Mouse (Mus musculus) cerebellum, postnatal 25 days (tissue): Measurements from ENCODE around the gene Scg3.
"Not testable (repeated sequence)": the region's sequence is repeated elsewhere in the genome, so short reads cannot be mapped to it uniquely, and the experiment has no call there.

Experiments
- DNase-seq, 2 experiments: peaks; one replicate each; pipeline ENCODE4 v3.0.0; 2021; ENCODE audit warnings: mixed read lengths in 2 of 2

The Scg3 gene

DNA sequence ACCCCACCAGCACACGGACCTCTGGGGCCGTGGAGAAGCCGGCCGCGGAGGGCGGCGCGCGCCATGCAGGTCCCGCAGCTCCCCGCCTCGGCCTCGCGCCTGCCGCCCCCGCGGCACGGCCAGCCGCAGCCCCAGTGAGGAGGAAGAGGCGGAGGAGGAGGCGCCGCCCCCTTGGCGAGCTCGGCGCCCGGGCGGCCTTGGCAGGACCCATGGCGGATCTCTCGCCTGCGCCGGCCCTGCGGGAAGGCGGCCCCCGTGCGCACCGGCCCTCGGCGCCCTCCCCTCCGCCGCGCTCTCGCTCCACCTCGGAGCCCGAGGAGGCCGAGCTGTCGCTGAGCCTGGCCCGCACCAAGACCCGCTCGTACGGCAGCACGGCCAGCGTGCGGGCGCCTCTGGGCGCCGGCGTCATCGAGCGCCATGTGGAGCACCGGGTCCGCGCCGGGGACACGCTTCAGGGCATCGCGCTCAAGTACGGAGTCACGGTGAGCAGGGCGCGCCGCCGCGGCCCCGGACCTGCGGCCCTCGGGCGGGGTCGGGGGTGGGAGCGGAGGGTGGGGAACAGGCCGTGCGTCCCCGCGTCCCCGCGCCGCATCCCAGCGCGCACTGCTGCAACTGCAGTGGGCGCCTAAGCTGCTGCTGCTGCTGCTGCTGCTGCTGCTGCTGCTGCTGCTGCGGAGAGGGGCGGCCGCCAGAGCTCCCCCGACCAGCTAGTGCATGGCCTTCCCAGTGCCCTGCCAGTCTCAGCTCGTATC, 58.1 kb downstream of the Scg3 start, which contains the start of gene Lysmd2:
Gene Lysmd2, plus strand, starts transcription at position 186 of the 752 bp plus-strand sequence.
- DNase-seq: peak; percentile 89 to 90

DNA sequence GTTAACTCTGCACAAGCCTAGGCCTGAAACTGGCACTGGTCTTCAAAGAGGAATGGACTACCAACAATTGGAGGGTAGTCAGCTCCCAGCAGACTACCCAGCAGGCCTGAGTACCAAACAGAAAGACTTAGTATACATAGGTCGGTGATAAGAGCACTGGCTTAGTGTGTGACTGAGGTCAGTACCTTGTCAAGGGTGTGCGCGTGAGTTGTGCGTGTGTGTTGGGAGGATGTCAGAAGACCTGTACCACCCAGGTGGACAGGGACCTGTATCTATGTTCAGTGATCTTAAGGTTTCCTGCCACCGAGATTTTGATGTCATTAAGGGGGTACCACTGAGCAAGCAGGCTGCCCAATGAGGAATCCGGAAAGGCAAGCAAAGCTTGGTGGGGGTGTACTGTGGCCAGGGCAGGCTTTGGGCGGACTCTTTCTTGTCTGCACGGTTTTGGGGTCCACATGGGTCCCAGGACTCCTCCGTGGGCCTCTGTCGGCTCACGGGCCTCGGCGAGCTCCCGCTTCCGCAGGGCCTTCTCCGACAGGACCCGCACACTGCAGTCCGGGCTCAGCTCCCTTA, 58.8 kb downstream of the Scg3 start:
- no peak for DNase-seq

DNA sequence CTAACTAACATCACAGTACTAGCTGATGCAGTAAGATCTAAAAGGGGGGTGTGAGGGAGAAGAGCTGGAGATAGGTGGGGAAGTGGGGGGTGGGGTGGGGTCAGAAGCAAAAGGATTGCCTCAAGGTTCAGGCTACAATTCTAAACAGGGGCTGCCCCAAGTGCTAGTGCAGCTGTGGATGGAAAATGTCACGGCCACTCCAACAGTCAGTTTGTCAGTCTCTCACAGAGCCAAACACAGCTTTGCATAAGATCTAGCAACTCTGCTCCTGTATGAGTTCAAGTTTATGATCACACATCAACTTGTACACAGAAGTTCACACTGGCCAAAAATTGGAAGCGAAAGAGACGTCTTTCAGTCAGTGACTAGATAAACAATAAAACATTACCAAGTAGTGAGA, 62.4 kb downstream of the Scg3 start:
- no peak for DNase-seq

DNA sequence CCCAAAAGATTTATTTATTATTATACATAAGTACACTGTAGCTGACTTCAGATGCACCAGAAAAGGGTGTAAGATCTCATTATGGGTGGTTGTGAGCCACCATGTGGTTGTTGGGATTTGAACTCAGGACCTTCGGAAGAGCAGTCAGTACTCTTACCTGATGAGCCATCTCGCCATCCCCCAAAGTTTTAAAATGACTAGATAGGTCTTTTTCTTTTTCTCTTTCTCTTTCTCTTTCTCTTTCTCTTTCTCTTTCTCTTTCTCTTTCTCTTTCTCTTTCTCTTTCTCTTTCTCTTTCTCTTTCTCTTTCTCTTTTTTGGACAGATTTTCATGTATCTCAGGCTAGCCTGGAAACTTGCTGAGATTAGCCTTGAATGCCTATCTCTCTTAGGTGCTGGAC, 64.1 kb downstream of the Scg3 start:
- not testable (repeated sequence) for DNase-seq

DNA sequence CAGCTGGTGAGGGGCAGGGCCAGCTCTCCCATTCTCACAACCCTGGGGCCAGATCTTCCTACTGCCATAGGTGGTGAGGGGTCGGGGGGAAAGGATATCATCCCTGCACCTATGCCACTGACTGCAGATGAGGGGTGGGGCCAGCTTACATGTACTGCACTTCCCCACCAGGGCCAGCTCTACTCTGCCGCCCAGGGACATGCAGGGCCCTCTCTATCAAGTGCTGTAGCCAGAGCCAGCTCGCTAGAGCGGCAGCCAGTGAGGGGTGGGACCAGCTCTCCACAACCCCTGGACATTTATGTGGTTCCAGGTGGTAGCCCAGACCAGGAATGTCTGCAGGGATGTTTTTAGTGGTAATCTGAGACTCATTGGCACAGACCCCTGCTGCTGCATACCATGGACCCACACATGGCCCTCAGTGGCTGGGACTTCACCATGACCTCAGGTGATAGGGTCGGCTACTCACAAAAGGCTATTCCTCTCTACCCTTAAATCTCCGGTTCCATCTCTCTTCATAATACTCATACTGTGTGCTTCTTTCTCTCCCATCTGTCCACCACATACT, 64.9 kb downstream of the Scg3 start:
- DNase-seq: no peak

DNA sequence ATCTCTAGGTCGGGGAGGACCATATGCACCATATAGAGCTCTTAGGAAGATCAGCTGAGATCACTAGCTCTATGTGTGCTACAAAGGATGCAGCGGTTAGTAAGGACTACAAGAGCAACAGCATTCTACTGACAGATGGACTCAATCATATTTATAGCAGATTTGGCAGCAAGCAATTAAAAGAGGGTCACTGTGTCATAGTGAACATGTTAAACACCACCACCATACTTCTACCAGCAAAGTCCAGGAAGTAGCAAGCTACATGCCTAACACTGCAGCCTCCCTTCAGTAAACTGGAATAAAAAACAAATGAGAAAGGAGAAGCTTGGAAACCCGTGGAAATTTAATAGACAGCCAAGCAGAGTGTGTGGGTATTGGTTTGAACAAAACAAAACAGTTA, 67.3 kb downstream of the Scg3 start:
- no peak for DNase-seq

DNA sequence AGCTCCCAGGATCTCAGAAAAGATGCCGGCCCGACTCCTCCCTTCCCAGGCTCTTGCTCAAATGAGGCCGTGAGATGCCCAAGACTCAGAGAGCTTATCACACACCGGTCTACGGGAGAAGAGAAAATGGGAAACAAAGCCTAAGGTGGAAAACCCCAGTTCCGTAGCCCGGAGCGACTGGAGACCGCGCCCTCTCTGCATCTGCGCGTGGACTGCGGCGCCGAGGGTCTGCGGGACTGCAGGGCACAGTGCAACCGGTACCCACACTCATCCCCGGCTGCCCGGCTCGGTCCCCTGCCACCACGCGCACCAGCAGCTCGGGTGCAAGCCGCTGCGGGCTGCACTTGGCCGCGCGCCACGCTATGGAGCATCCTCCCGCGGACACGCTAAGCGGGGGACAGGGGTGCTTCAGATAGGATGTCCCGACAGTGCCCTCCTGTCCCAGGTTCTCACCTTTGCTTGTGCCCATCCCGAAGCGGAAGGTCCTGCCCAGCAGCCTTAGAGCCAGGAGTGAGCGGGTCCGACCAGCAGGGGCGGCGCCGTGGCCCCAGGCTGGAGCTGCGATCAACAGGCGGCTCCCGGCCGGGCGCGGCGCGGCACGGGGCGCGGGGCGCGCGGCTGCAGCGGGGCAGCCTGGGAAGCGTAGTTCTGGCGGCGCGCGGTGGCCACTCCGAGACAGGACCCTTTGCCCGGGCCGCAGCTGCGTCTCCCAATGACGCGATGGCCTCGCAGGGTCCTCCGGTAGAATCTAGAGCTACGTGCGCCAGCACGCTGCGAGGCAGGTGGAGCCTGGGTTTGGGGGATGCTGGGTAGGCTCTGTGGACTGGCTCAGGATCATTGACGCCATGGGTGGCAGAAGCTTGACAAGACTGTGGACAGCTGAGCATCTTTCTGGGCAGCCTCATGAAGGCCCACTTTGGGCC, 73.0 kb downstream of the Scg3 start, which contains the start of gene Tmod2:
Gene Tmod2, minus strand, starts transcription at position 755 of the 923 bp plus-strand sequence.
- peak; percentile 90 to 92 for DNase-seq

DNA sequence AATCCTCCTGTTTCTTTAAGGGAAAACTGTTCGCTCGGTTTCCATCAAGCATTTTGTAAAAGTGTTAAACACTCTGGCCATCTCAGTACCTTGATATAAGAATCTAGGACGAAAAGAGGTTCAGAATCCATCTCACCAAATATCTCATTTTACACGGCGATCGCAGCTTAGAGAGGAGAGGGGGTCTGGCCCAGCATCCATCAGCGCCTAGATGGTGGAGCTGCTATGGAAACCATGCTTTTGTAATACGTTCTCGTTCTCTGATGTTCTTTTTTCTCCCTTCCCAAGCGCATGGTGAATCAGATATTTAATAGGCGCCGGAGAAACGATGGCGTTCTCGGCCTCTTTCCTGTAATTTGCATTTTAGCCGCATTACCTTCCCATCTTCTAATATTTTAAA, 73.9 kb downstream of the Scg3 start:
- DNase-seq: peak; percentile 27 to 30

DNA sequence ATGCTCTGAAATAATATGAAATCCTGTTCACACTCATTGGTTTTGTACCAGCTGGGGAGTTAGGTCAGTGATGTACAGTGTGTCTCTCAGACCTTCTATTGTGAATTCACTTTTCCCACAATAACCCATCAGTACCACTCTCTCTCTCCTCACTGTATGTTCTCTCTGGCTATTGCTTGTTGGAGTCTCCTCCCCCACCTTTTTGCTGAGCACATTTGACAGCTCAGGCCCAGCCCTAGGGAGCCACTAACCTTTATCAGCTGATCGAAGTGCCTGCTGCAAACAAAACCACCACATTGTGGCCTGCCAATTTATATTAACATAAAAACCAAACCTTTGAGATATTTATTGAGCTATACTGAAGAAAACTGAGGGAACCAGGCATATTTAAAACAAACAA, 74.4 kb downstream of the Scg3 start:
- DNase-seq: peak; percentile 23 to 40

DNA sequence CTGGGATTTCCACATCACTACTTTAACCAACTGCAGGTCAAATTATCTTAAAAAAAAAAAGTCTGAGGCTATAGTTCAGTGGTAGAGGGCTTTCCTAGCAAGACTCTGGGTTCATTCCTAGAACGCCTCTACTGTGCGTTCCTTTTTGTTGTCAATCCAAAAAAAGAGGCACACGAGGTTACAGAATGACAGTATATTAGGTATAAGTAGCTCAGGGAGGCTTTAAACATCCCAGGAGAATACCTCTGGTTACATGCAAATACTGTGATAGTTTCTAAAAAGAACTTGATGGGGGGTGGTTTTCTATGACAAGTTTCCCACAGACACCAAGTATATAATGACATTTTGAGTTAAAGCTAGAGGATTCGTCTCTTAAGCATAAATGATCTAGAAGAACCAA, 76.4 kb downstream of the Scg3 start:
- no peak for DNase-seq

DNA sequence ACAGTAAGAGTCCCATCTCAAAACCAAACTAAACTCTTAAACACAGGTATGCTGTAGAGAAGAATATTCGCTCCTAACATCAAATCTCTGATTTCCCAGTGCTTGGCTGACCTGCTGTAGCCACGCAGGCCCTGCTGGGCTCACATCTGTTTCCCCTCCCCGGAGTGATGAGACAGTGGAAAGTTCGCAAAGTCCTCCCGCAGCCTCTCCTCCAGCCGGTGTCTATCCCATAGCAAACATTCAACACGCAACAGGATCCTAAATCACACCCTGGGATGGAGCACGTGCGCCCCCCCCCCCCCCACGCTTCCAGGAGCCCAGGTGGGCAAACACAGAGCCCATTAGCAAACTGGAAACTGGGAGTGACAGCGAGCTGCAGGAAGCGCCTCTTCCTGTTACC, 82.3 kb downstream of the Scg3 start:
- no peak for DNase-seq

DNA sequence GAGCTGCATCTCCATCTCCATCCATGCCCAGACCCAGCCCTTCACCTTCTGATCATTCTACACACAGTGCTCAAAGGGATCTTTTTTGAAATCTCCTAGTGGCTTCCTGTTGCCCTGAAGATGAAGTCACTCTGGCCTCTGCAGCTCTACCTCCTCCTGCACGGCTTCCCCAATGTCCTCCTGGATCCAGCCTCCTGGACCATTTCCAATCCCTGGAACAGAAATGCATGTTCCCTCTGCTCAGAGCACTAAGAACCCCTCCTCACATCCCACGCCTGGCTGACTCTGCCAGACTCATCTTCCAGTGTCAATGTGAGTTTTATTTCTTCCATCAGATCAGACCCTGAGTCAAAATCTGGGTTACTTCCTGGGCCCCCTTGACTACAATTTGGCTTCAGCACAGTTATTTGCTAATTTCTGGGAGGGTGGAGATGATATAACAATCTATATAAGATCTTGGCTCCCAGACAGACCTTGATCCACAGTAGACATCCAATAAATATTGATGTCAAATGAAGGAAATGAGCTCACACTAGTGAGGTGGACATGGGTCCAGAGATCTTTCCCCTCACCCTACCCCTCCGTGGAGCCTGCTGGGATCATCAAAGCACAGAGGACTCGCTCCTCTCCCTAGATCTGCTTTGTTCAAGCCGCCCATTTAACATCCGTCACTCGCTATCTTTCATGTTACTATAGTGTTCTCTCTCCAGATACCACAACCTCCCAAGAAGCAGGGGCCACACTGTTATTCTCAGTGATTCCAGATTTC, 83.5 kb downstream of the Scg3 start:
- DNase-seq: peak; percentile 59 to 63

DNA sequence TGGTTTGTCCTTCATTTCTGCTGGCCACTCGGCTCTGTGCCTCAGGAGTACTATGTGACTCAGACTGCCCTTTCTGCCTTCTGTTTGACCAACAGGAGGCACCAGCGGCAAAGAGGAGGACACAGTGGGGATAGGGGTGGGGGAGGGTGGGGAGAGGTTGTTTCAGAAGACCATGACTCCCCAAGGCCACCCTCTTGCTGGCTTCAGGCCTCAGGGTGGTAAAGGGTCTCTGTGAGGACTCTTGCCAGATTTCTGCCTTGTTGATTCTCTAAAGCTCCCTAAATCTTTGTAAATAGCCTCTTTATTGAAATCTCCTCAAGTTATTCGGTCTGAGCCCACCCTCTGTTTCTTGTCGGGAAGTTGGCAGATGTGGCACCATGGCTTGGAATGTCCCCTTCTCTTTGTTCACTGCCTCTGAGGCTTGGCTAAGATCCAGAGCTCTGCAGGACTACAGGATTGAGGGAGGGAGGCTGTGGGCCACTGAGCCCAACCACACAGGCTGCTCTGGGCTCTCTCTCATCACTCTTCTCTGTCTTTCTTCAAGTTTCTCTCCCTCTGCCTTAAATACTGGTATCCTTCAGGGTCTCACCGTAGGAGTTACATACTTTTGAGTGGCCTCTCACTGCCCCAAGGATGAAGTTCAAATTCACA, 84.5 kb downstream of the Scg3 start:
- DNase-seq: peak; percentile 44 to 68

DNA sequence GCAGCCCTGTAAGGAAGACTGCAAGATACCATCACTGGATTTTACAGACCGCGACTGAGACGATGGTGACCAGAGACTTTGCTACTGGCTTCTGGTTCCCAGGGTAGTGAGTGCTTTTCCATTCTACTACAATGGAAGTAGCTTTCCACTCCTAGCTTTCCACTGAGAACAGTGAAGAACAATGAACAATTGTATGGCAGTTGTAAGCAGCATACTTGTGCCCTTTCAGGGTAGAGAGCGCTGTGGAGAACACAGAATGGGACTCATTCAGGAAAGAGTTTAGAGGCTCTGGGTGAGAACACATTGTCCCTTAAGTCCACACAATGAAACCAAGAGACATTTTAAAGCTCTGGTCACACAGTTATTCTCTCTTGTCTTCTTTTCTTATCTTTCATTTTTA, 86.3 kb downstream of the Scg3 start:
- DNase-seq: no peak

DNA sequence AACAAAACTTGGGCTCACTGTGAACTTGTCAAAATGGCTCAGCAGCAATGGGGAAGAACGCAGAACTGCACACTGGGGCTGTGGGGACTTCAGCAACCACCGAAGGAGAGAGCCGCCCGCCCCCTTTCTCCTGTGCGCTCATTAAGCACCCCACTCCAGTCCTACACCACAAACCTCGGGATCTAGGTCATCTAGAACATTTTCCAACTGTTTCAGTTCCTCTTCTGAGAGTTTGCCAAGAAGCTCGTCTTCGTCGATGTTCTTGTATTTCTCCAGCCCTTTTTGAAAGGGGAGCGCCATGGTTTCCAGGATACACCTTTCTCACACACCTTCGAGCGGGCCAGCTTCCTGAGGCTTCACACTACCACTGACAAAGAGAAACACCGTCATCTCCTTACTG, 86.8 kb downstream of the Scg3 start:
- DNase-seq: peak; percentile 21 to 28

DNA sequence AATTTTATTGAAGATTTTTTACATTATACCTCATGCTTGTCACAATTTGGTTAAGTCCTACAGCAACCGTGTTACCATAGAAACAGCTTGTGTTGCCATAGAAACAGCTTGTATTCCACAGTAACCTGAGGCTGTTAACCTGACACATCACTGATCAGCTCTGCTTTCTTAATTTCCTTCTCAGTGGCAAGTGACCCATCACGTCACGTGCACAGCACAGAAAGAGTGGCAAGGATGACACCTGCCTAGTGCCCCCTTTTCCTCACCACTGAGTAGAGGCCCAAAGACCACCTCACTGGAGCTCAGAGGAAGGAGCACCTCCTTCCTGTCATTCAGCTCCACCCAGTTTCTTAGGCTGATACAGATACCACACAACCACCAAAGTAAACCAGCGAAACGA, 90.4 kb downstream of the Scg3 start:
- DNase-seq: no peak
